Mouse (Mus musculus) midbrain, postnatal 0 days (tissue): Measurements from ENCODE around the gene Slc36a3. TPM values are rescaled to one million over a fixed set of nuclear protein-coding genes. Genes with fewer than 3 reads are reported as not detected.

Experiments used
- ATAC-seq: fragments of 200-750 bp; cut with Nextera tagmentation; 2 replicates; pipeline ENCODE4 v1.8.0; 2017; ENCODE audit warnings: moderate number of reproducible peaks, mild to moderate bottlenecking, moderate TSS enrichment, moderate library complexity; ENCODE audit not compliant: low FRiP score
- DNase-seq: peaks from one replicate; pipeline ENCODE4 v3.0.0-alpha.2; 2015; ENCODE audit warnings: low spot score
- H3K27ac ChIP-seq: fragments of 300-500 bp; sonication (generic); 2 replicates; pipeline ENCODE4 v1.5.1; 2014; ENCODE audit warnings: low read depth, mild to moderate bottlenecking, low read length, mixed read lengths
- H3K27me3 ChIP-seq: fragments of 300-500 bp; sonication (generic); 2 replicates; pipeline ENCODE4 v1.6.1; 2014; ENCODE audit warnings: low read length, control low read depth, mixed read lengths; ENCODE audit not compliant: insufficient read depth
- H3K36me3 ChIP-seq: fragments of 300-500 bp; sonication (generic); 2 replicates; pipeline ENCODE4 v1.6.1; 2014; ENCODE audit warnings: low read length, control low read depth, mixed read lengths; ENCODE audit not compliant: insufficient read depth
- H3K4me1 ChIP-seq: fragments of 300-500 bp; sonication (generic); 2 replicates; pipeline ENCODE4 v1.6.1; 2014; ENCODE audit warnings: mild to moderate bottlenecking, control low read depth, antibody characterized with exemption, low read length, mixed read lengths; ENCODE audit not compliant: insufficient read depth
- H3K4me2 ChIP-seq: fragments of 300-500 bp; sonication (generic); 2 replicates; pipeline ENCODE4 v1.6.1; 2014; ENCODE audit warnings: low read depth, mild to moderate bottlenecking, low read length, mixed read lengths; ENCODE audit not compliant: poor library complexity, severe bottlenecking
- H3K4me3 ChIP-seq: fragments of 300-500 bp; sonication (generic); 2 replicates; pipeline ENCODE4 v1.5.1; 2014; ENCODE audit warnings: low read depth, mild to moderate bottlenecking, low read length, moderate library complexity
- H3K9ac ChIP-seq: fragments of 300-500 bp; sonication (generic); replicated peaks from 2 replicates; pipeline ENCODE4 v1.6.1; 2014; ENCODE audit warnings: mild to moderate bottlenecking, low read length, moderate library complexity, mixed read lengths; ENCODE audit not compliant: poor library complexity, severe bottlenecking
- H3K9me3 ChIP-seq: fragments of 300-500 bp; sonication (generic); 2 replicates; pipeline ENCODE4 v1.6.1; 2016; ENCODE audit warnings: low read length, control low read depth
- CTCF ChIP-seq: IDR thresholded peaks from 2 replicates; pipeline ENCODE4 v1.5.1; 2016; ENCODE audit warnings: antibody characterized with exemption, mild to moderate bottlenecking
- WGBS: fragments of 180-500 bp; shearing (Covaris S2); extraction: QIAGEN DNeasy Blood & Tissue Kit; methylation state at CpG from one replicate; pipeline ENCODE4 v1.1.7; 2014; 5-methylcytosine and 5-hydroxymethylcytosine counted together
- polyA plus RNA-seq: library from polyadenylated mRNA; unstranded; fragments of >200 nt; fragmentation: Nextera tagmentation; extraction: Ambion mirVana; gene quantifications from 2 replicates; pipeline ENCODE4 v1.2.1, GENCODE M21; 2015
- total RNA-seq: library from RNA; depleted of rRNA; stranded (reverse); fragments of >200 nt; gene quantifications from 2 replicates; pipeline ENCODE4 v1.2.3, GENCODE M21; 2014; rRNA removed

The Slc36a3 gene
- total and polyA plus RNA-seq, 2 experiments from 2014 or later, result not detected

DNA sequence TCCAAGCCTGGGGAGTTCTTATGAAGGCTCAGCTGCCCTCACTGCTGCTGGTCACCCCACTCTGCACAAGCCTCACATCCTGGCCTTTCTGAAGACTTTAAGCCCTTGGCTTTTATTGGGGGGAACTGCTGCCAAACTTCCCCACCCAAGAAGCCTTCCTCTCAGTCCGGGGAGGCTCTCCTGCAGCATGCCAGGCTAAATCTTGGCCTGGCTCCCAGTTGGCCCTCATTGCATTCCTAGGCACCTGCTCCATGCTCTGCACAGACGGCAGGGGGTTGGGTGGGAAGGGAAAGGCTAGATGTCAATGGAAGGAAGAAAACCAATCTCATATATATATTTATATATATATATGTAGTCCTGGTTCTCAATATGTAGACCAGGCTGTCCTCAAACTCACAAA is 75.9 kb downstream of the Slc36a3 start:
- DNase-seq, result no peak
- Histone ChIP-seq H3K4me1 (peaks cover 5% of the 10 kb centered on the region), H3K27me3 (no peaks in the 10 kb centered on the region), H3K36me3 (no peaks in the 10 kb centered on the region), H3K9ac (no peak overlapping the region), H3K27ac (no peak overlapping the region), H3K4me2 (no peak overlapping the region), H3K9me3 (no peaks in the 10 kb centered on the region), H3K4me3 (no peak overlapping the region)
- TF ChIP-seq CTCF, result no peak
- ATAC-seq, result no peak
- 63% methylated on average over 2 of the region's 2 CpGs for WGBS

Other genes with a start within 250 kb of the Slc36a3 start
- 14.6 and 23.1 TPM in 2 replicates for gene Gpx3, start 249.3 kb downstream of the Slc36a3 start, total RNA-seq
- gene Gpx3, start 249.3 kb downstream of the Slc36a3 start, polyA plus RNA-seq, result 69.3 and 70.3 TPM in 2 replicates
- 19.2 and 20.9 TPM in 2 replicates for gene Tnip1, start 188.8 kb downstream of the Slc36a3 start, total RNA-seq
- gene Tnip1, start 188.8 kb downstream of the Slc36a3 start, polyA plus RNA-seq, result 17.0 and 17.2 TPM in 2 replicates
- 48.2 and 51.5 TPM in 2 replicates for gene Anxa6, start 118.3 kb downstream of the Slc36a3 start, total RNA-seq
- gene Anxa6, start 118.3 kb downstream of the Slc36a3 start, polyA plus RNA-seq, result 37.6 and 39.3 TPM in 2 replicates
- 0.33 and 2.2 TPM in 2 replicates for gene Ccdc69, start 73.6 kb downstream of the Slc36a3 start, total RNA-seq
- gene Ccdc69, start 73.6 kb downstream of the Slc36a3 start, polyA plus RNA-seq, result 0.39 and 0.52 TPM in 2 replicates
- gene Gm2a, start 53.6 kb downstream of the Slc36a3 start, total RNA-seq, result 31.5 and 46.4 TPM in 2 replicates
- 50.0 and 55.7 TPM in 2 replicates for gene Gm2a, start 53.6 kb downstream of the Slc36a3 start, polyA plus RNA-seq
- 0.27 and 0.61 TPM in 2 replicates for gene Slc36a2, start 33.4 kb upstream of the Slc36a3 start, total RNA-seq
- gene Slc36a2, start 33.4 kb upstream of the Slc36a3 start, polyA plus RNA-seq, result 0.52 and 0.79 TPM in 2 replicates
- gene Slc36a1, start 52.6 kb upstream of the Slc36a3 start, total RNA-seq, result 27.6 and 31.8 TPM in 2 replicates
- gene Slc36a1, start 52.6 kb upstream of the Slc36a3 start, polyA plus RNA-seq, result 2.5 and 2.8 TPM in 2 replicates
- 1.1 and 4.2 TPM in 2 replicates for gene Fat2, start 184.9 kb upstream of the Slc36a3 start, total RNA-seq
- gene Fat2, start 184.9 kb upstream of the Slc36a3 start, polyA plus RNA-seq, result 0.04 TPM in 2 replicates